Mouse (Mus musculus) urinary bladder, postnatal 14 days (tissue): ENCODE measurements around the gene Olfr1411.

Experiments used
- DNase-seq: peaks from one replicate; pipeline ENCODE4 v3.0.0; 2021; ENCODE audit warnings: low spot score

Gene Olfr1411

GRCm38 (mm10) chr1:92594111-92594510, at the start of gene Olfr1411:
Gene Olfr1411 (plus strand): TSS chr1:92594411.
- DNase-seq, result no peak

- DNase-seq, result no peak
Observed at GRCm38 (mm10) chr1:92545929-92546328, 48.3 kb upstream of the Olfr1411 start.

GRCm38 (mm10) chr1:92571022-92571421, 23.2 kb upstream of the Olfr1411 start, which contains the start of gene Olfr1413:
Gene Olfr1413 (plus strand): TSS chr1:92571322.
- DNase-seq, result no peak

GRCm38 (mm10) chr1:92585479-92585878, 8.7 kb upstream of the Olfr1411 start, which contains the start of gene Olfr1412:
Gene Olfr1412 (plus strand): TSS chr1:92585779.
- DNase-seq, result no peak

GRCm38 (mm10) chr1:92596019-92596418, 1.8 kb downstream of the Olfr1411 start:
- DNase-seq, result no peak

- no peak for DNase-seq
Observed at GRCm38 (mm10) chr1:92605482-92605881, 11.3 kb downstream of the Olfr1411 start, which contains the start of gene Olfr1410. Gene Olfr1410 (plus strand): TSS chr1:92605782.

GRCm38 (mm10) chr1:92607711-92608110, 13.5 kb downstream of the Olfr1411 start:
- no peak for DNase-seq

GRCm38 (mm10) chr1:92611008-92611407, 16.8 kb downstream of the Olfr1411 start:
- peak; percentile 54 for DNase-seq

GRCm38 (mm10) chr1:92613175-92613574, 19.0 kb downstream of the Olfr1411 start:
- no peak for DNase-seq

- no peak for DNase-seq
Observed at GRCm38 (mm10) chr1:92614516-92614915, 20.3 kb downstream of the Olfr1411 start.

GRCm38 (mm10) chr1:92616046-92616445, 21.8 kb downstream of the Olfr1411 start:
- DNase-seq, result no peak

GRCm38 (mm10) chr1:92617488-92617887, 23.3 kb downstream of the Olfr1411 start, which contains the start of gene Olfr12:
Gene Olfr12 (plus strand): TSS chr1:92617788.
- no peak for DNase-seq

GRCm38 (mm10) chr1:92618360-92618759, 24.1 kb downstream of the Olfr1411 start:
- no peak for DNase-seq

- no peak for DNase-seq
Observed at GRCm38 (mm10) chr1:92628227-92628626, 34.0 kb downstream of the Olfr1411 start.

- DNase-seq, result no peak
Observed at GRCm38 (mm10) chr1:92632196-92632595, 38.0 kb downstream of the Olfr1411 start.

GRCm38 (mm10) chr1:92632948-92633347, 38.7 kb downstream of the Olfr1411 start:
- no peak for DNase-seq

GRCm38 (mm10) chr1:92633726-92634125, 39.5 kb downstream of the Olfr1411 start:
- DNase-seq, result no peak

GRCm38 (mm10) chr1:92634569-92634968, 40.4 kb downstream of the Olfr1411 start:
- no peak for DNase-seq

- no peak for DNase-seq
Observed at GRCm38 (mm10) chr1:92634976-92635599, 40.9 kb downstream of the Olfr1411 start.

GRCm38 (mm10) chr1:92636015-92636414, 41.8 kb downstream of the Olfr1411 start:
- no peak for DNase-seq

GRCm38 (mm10) chr1:92636676-92637075, 42.5 kb downstream of the Olfr1411 start:
- DNase-seq, result no peak

- DNase-seq, result no peak
Observed at GRCm38 (mm10) chr1:92637501-92638172, 43.4 kb downstream of the Olfr1411 start.

- DNase-seq, result no peak
Observed at GRCm38 (mm10) chr1:92638181-92638580, 44.0 kb downstream of the Olfr1411 start.
